Mouse (Mus musculus): ENCODE data around the gene Trex2.
"Not testable (repeated sequence)": the region's sequence is repeated elsewhere in the genome, so short reads cannot be mapped to it uniquely, and the experiment has no call there.

Trex2 gene

DNA sequence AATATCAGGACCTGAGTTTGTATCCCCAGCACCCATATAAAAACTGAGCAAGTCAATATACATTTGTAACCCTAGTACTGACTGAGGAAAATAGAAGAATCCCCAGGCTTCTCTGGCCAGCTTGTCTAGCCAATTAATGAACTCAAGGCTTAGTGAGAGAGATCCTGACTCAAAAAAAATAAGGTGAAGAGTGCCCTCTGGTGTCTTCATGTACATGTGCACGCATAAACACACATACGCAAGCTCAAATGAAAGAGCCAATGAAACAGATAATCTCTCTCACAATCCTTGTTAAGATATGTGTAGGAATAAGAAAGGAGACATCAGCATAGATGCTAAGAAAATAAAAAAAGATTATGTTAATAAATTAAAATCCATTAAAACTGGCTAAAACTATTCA lies 5.1 kb downstream of the Trex2 start:
- DNase-seq (ENCODE audit: low spot score in 2 of 2) = no peak

DNA sequence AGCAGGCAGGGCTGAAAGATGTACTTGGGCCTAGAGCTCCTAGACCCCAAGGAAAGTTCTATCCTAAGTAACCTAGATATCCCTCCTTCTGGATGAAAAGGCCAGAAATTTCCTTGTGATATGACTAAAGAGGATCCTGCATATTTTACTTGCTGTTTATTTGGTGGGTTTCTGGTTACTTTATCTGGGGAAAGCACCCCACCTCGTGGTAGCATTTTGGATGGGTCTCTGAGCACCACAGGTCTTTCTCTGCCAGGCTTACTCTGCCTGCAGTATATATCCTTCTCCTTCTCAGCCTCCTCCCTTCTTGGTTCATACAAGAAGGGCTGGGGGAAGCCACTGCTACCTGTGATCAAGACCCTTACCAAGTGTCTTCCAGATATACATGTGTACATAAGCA lies 22.4 kb downstream of the Trex2 start:
- DNase-seq (ENCODE audit: low spot score in 2 of 2) = no peak

DNA sequence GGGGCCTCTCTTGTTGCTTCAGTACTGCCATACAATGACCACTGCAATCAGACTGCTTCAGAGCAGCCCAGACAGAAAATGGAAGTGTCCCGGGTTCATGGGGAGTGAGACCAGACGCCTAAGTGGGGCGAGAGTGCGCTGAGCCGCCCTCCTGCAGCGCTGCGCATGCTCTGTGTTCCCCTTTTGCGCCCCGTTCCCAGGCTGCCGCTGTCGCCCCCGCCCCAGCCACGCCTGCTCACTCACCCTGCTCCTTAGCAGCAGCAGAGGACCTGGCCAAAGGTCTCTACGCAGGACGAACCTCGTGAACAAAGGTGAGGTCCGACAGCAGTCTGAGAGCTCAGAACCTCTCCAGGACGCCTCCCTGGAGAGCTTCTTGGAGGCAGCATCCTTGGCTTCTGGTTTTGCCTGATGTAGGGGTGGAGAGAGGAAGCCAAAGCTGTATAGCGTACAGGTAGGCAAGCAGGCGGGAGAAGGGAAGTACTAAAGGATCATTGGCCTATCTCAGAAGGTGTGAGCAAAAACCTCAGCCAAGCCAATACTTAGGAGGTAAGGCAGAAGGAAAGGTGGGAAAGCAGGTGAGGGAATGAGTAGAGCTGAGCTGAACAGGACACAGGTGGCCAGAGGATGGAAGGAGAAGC lies 24.1 kb downstream of the Trex2 start, which contains the start of gene Zfp92:
TSS of gene Zfp92 (plus strand) at position 217 of the 638 bp plus-strand sequence.
- no peak for DNase-seq (ENCODE audit: low spot score in 2 of 2)

DNA sequence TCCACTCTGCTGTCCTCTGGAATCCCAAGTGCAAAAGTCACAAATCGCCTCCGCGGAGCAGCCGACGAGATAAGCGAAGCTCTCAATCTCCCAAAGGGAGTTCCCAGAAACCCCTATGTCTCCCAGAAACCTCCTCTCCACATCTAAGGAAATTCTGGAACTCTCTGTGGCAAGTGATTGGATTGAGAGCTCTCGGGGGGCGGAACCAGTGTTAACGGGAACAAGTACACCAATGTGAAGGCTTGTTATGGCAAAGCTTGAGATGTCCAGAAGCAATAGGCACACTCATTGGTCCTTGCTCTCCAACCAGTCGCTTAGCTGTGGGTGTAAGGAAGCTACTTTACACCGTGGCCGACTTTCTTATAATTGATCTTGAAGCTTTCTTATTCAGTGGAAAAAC lies 33.5 kb downstream of the Trex2 start:
- no peak for DNase-seq (ENCODE audit: low spot score in 2 of 2)

DNA sequence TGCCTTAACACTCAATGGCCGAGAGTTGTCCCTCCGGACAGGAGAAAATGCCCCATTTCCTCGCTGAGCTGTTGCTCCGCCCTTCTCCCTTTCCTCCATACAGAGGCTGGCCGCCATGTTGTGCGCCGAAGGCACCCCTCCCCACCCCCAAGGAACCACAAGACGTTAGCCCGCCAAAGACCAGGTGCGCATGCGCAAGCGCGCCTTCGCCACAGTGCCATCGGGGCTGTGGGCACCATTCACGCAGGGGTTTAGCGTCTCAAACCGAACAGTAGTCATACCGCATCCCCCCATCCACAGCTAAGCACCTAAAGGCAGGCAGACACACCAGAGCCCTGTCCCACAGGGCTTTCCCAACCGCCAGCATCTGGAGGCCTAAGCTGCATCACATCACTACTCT lies 34.2 kb downstream of the Trex2 start:
- DNase-seq (ENCODE audit: low spot score in 2 of 2) = no peak

DNA sequence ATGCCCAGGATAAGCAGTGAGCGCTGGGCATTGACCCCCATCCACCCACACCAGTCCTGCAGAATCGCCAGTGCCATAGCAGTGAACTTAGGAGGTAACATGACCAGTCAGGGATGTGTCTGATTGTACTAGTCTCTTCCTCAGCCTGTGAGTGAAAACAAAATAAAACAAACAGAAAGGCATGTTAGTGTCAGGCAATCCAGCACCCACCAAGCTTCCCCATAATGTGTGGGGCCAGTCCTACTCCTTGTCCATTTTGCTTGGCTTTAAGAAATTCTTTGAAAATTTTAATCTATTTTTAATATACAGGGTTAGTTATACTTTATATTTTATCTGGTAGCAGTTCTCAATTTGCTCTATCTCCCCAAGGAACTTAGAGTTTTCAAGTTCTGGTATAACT lies 36.5 kb downstream of the Trex2 start, which contains the start of gene Gm18336:
TSS of gene Gm18336 (minus strand) at position 101 of the 400 bp plus-strand sequence.
- not testable (repeated sequence) for DNase-seq (ENCODE audit: low spot score in 2 of 2)

DNA sequence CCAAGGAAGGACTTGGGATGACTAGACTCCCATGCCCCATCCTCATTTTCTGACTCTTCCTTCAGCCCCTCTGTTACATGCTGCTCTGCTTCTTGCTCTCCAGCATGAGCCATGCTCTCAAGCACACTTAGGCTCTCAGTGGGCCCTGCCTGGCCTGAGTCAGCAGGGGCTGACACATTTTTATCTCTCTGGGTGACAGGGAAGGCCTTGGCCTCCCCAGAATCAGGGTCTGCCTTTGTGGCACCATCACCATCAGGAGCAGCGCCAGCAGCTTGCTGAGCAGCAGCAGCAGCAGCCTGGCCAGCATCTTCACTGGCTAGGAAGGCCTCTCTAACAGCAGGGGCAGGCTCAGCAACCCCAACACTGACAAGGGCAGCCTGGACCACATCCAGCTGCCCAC lies 38.7 kb downstream of the Trex2 start:
- DNase-seq (ENCODE audit: low spot score in 2 of 2) = no peak

DNA sequence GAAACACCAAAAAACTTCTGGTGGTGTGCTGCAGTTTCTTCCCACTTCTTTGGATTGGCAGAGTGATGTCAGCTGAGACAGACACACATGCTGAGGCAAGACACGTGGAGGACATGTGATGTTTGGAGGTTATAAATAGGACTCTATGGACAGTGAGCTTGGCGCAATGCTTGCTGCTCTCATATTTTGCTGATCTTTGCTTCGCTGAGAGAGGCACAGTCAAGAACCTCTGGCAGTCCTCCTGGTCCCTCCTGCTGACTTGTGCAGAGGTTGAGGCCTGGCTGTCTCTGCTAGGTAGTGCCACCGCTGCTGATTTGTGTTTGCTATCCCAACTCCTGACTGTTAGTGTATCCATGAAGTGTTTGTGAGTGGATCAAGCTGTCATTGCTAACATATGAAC lies 43.7 kb downstream of the Trex2 start:
- no peak for DNase-seq (ENCODE audit: low spot score in 2 of 2)

DNA sequence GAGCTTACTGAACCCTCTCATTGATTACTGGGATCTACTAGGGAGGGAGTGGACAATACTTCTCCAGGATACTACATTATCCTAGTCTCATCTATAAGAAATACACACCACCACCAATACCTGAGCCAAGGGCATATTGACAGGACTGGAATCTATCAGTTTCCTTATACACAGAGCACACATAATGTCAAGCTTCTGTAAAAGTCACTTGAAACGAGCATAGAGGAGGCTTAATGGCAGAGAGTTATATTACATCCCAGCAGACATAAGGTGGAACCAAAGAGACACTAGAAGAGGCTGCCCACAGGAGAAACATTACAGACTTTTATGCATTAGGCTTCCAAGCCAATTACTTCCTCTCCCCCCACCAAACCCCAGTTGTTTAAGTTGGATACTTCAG lies 50.2 kb downstream of the Trex2 start:
- no peak for DNase-seq (ENCODE audit: low spot score in 2 of 2)

DNA sequence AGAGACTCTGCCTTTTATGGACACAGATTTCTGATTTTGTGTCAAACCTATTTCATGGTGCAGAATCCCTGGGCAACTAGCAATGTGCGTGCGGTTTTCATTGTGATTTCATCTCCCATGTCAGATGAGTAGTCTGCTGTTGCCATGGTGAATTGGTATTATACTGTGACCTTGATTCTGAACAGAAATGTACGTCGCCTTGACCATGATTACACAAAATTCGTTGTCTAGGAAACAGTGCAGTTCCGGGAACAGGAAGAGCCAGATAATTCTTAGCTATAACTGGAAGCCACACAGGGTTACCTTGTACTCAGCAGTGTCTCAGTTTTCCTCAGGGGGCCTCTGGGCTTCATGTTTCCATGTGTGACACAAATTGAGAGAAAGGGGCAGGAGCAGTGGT lies 50.7 kb downstream of the Trex2 start:
- no peak for DNase-seq (ENCODE audit: low spot score in 2 of 2)

Measured in frontal cortex, postnatal 25 days (tissue).